In the genomic region with DNA sequence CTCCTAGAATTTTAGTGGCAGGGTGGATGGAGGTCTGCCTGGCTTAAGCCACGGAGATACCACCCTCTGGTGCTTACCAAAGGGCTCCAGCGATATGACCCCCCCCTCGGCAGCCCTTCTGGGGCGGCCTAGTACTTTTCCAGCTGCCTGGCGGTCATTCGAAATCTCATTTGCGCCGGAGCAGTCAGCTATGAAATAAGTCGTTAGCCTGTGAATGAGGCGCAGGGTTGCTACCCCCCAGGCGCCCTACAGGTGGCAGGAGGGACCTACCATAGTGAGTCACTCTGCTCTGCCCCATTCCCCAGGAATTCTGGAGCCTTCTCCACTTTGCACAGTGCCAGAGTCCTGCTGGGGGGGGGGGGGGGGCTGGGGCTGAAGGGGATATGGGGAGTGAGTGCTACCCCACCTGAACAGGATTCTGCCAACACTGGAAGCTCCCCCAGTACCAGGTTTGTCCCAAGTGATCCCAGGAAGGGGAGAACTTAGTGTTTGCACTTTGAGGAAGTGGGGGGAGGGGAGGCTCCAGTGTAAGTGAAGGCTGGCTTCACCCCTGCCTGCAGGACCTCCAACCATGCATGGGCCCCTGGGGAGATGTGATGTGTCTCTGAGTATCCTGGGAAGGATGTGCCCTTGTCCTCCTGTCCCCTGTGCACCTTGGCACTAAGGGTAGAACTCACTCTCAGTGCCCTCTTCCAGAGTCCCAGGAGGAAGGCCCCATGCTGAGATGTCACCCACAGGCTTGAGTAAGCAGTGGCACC, we compare ENCODE assay signal across 8 mouse cellular contexts. TPM values are rescaled to one million over a fixed set of nuclear protein-coding genes. Genes with fewer than 3 reads are reported as not detected.
DNase-seq lines count a peak whose midpoint lies in the region; ATAC-seq and TF ChIP-seq lines count a peak whose summit lies in the region.

No protein-coding gene starts in this region.

- no peak overlapping the region for H3K9ac ChIP-seq in forebrain, embryonic 16.5 days (replicated peaks; ENCODE audit: low read depth, low read length)
- no peak overlapping the region for H3K9ac ChIP-seq in intestine, postnatal 0 days (ENCODE audit: low read depth, low read length)
- no peak overlapping the region for H3K9ac ChIP-seq in liver, postnatal 0 days (replicated peaks)

- no peaks in the 10 kb centered on the region for H3K36me3 ChIP-seq in forebrain, embryonic 16.5 days (ENCODE audit: control insufficient read depth, insufficient read depth)
- H3K36me3 ChIP-seq in intestine, postnatal 0 days (ENCODE audit: control insufficient read depth, insufficient read depth), result no peaks in the 10 kb centered on the region
- no peaks in the 10 kb centered on the region for H3K36me3 ChIP-seq in liver, postnatal 0 days (replicated peaks; ENCODE audit: insufficient read depth, low read length)

- no peak for TF ChIP-seq POLR2A in bone marrow, adult 2 months (IDR thresholded peaks at IDR 0.05; ENCODE audit: borderline replicate concordance, control insufficient read depth, low read depth, low read length)

- H3K4me2 ChIP-seq in forebrain, embryonic 16.5 days (ENCODE audit: low read length), result no peak overlapping the region
- no peak overlapping the region for H3K4me2 ChIP-seq in intestine, postnatal 0 days (replicated peaks; ENCODE audit: low read depth)
- H3K4me2 ChIP-seq in liver, postnatal 0 days (ENCODE audit: low read depth, low read length), result peak overlapping the region; percentile 38

- WGBS in bone marrow, adult 2 months, result 41% methylated on average over 11 of the region's 11 CpGs
- WGBS in forebrain, embryonic 16.5 days, result 4% methylated on average over 11 of the region's 11 CpGs
- 15% methylated on average over 11 of the region's 11 CpGs for WGBS in intestine, postnatal 0 days
- 13% methylated on average over 11 of the region's 11 CpGs for WGBS in liver, postnatal 0 days (ENCODE audit: insufficient replicate concordance)

- H3K4me3 ChIP-seq in bone marrow, adult 2 months (replicated peaks; ENCODE audit: control insufficient read depth, low read depth, low read length), result no peak overlapping the region
- no peak overlapping the region for H3K4me3 ChIP-seq in forebrain, embryonic 16.5 days (replicated peaks; ENCODE audit: low read length)
- H3K4me3 ChIP-seq in intestine, postnatal 0 days (ENCODE audit: low read depth, low read length), result no peak overlapping the region
- no peak overlapping the region for H3K4me3 ChIP-seq in liver, postnatal 0 days (ENCODE audit: low read depth, low read length)

- TF ChIP-seq EP300 in liver, postnatal 0 days (IDR thresholded peaks at IDR 0.05; ENCODE audit: low read depth), result no peak

- peak; percentile 84 for ATAC-seq in forebrain, embryonic 16.5 days
- ATAC-seq in intestine, postnatal 0 days, result peak; percentile 64
- peak; percentile 48; the same call in 1 of the 2 replicates for ATAC-seq in liver, postnatal 0 days

- H3K4me1 ChIP-seq in bone marrow, adult 2 months (ENCODE audit: control insufficient read depth, insufficient read depth, low read length), result no peaks in the 10 kb centered on the region
- no peaks in the 10 kb centered on the region for H3K4me1 ChIP-seq in forebrain, embryonic 16.5 days (replicated peaks; ENCODE audit: control insufficient read depth, insufficient read depth, low read length)
- H3K4me1 ChIP-seq in intestine, postnatal 0 days (replicated peaks; ENCODE audit: control insufficient read depth, insufficient read depth, low read length), result no peaks in the 10 kb centered on the region
- peaks cover 3% of the 10 kb centered on the region; the same call in 1 of the 2 replicates for H3K4me1 ChIP-seq in liver, postnatal 0 days (ENCODE audit: insufficient read depth)

- no peak overlapping the region for H3K27ac ChIP-seq in bone marrow, adult 2 months (ENCODE audit: control insufficient read depth, insufficient read depth, low read depth, low read length, poor library complexity)
- no peak overlapping the region for H3K27ac ChIP-seq in forebrain, embryonic 16.5 days (ENCODE audit: low read length)
- no peak overlapping the region for H3K27ac ChIP-seq in intestine, postnatal 0 days (ENCODE audit: low read depth, low read length)
- no peak overlapping the region for H3K27ac ChIP-seq in liver, postnatal 0 days (ENCODE audit: low read depth)

- peaks cover 4% of the 10 kb centered on the region; the same call in 1 of the 2 replicates for H3K27me3 ChIP-seq in forebrain, embryonic 16.5 days (replicated peaks; ENCODE audit: control insufficient read depth, insufficient read depth, low read length)
- H3K27me3 ChIP-seq in intestine, postnatal 0 days (replicated peaks; ENCODE audit: control insufficient read depth, insufficient read depth, low read length), result no peaks in the 10 kb centered on the region
- no peaks in the 10 kb centered on the region for H3K27me3 ChIP-seq in liver, postnatal 0 days (ENCODE audit: insufficient read depth, low read length)

- peak; percentile 12; the same call in 1 of the 2 replicates for TF ChIP-seq CTCF in bone marrow, adult 2 months (IDR thresholded peaks at IDR 0.05; ENCODE audit: control insufficient read depth, insufficient read depth, low read length)
- TF ChIP-seq CTCF in intestine, postnatal 0 days (IDR thresholded peaks at IDR 0.05; ENCODE audit: low read depth), result peak; percentile 71
- peak; percentile 59 for TF ChIP-seq CTCF in liver, postnatal 0 days (IDR thresholded peaks at IDR 0.05; ENCODE audit: low read depth)

- peak; percentile 75 for DNase-seq in right cerebral cortex, postnatal 4 days
- DNase-seq in right cerebral cortex, postnatal 25 days, result no peak
- peak; percentile 57 for DNase-seq in liver, postnatal 0 days
- peak; percentile 82 for DNase-seq in retina, embryonic 14.5 days (ENCODE audit: low spot score)
- no peak for DNase-seq in c-Kit-positive CD71-positive TER-119-positive erythroid progenitor cells, embryonic 14.5 days (ENCODE audit: low spot score)

- no peaks in the 10 kb centered on the region for H3K9me3 ChIP-seq in forebrain, embryonic 16.5 days (ENCODE audit: control insufficient read depth, low read length)
- H3K9me3 ChIP-seq in intestine, postnatal 0 days (ENCODE audit: control insufficient read depth), result no peaks in the 10 kb centered on the region
- H3K9me3 ChIP-seq in liver, postnatal 0 days (ENCODE audit: low read length), result no peaks in the 10 kb centered on the region

RNA-seq across cellular contexts. Expression of gene Lemd2, which starts 8.7 kb away (rescaled TPM):
- 31.2 and 46.3 TPM in 2 replicates for polyA plus RNA-seq in bone marrow, adult 2 months (2011; ENCODE audit: insufficient read depth, insufficient read length, low replicate concordance, missing spikeins)
- polyA plus RNA-seq in forebrain, embryonic 16.5 days (2015; fragmentation: Nextera tagmentation; extraction: Ambion mirVana), result 21.3 and 26.4 TPM in 2 replicates
- polyA plus RNA-seq in intestine, postnatal 0 days (2015; fragmentation: Nextera tagmentation; extraction: Ambion mirVana), result 9.9 and 10.1 TPM in 2 replicates
- 4.7 and 5.2 TPM in 2 replicates for polyA plus RNA-seq in liver, postnatal 0 days (2015; fragmentation: Nextera tagmentation; extraction: Ambion mirVana)

RNA-seq across cellular contexts. Expression of gene Ip6k3, which starts 45.4 kb away (rescaled TPM):
- polyA plus RNA-seq in bone marrow, adult 2 months (2011; ENCODE audit: insufficient read depth, insufficient read length, low replicate concordance, missing spikeins), result not detected in 2 replicates
- 0.30 TPM in 1 of 2 replicates, not detected in the other for polyA plus RNA-seq in forebrain, embryonic 16.5 days (2015; fragmentation: Nextera tagmentation; extraction: Ambion mirVana)
- not detected in 2 replicates for polyA plus RNA-seq in intestine, postnatal 0 days (2015; fragmentation: Nextera tagmentation; extraction: Ambion mirVana)
- 0.06 and 0.34 TPM in 2 replicates for polyA plus RNA-seq in liver, postnatal 0 days (2015; fragmentation: Nextera tagmentation; extraction: Ambion mirVana)

Comparison
In these comparisons a context has a peak if more than half of its experiments do, and no peak if none do; other contexts are left out.
1. DNase-seq: peak in right cerebral cortex, postnatal 4 days (single experiment), liver, postnatal 0 days (single experiment) and retina, embryonic 14.5 days (single experiment); none in right cerebral cortex, postnatal 25 days (single experiment) and c-Kit-positive CD71-positive TER-119-positive erythroid progenitor cells, embryonic 14.5 days (single experiment).
2. CTCF ChIP-seq: peak in every context shown above with its lines; median percentile 71 in intestine, postnatal 0 days; 59 in liver, postnatal 0 days; 12 in bone marrow, adult 2 months.
3. Peak in every context shown above with its lines, with median percentiles within 50 percentile points of each other: ATAC-seq.